Mouse (Mus musculus) hindbrain, postnatal 0 days (tissue): Measurements from ENCODE around the gene Ntn1. TPM values are rescaled to one million over a fixed set of nuclear protein-coding genes. Genes with fewer than 3 reads are reported as not detected.

Experiments
- ATAC-seq: fragments of 200-750 bp; cut with Nextera tagmentation; 2 replicates; pipeline ENCODE4 v1.8.0; 2017; ENCODE audit warnings: mild to moderate bottlenecking, moderate TSS enrichment, moderate library complexity
- DNase-seq: peaks from one replicate; pipeline ENCODE4 v3.0.0-alpha.2; 2015; ENCODE audit warnings: low spot score
- H3K27ac ChIP-seq: fragments of 300-500 bp; sonication (generic); 2 replicates; pipeline ENCODE4 v1.5.1; 2014; ENCODE audit warnings: mild to moderate bottlenecking
- H3K27me3 ChIP-seq: fragments of 300-500 bp; sonication (generic); 2 replicates; pipeline ENCODE4 v1.6.1; 2014; ENCODE audit warnings: low read length, mixed read lengths; ENCODE audit not compliant: insufficient read depth
- H3K36me3 ChIP-seq: fragments of 300-500 bp; sonication (generic); 2 replicates; pipeline ENCODE4 v1.6.1; 2014; ENCODE audit warnings: low read length, mixed read lengths; ENCODE audit not compliant: insufficient read depth
- H3K4me1 ChIP-seq: fragments of 300-500 bp; sonication (generic); 2 replicates; pipeline ENCODE4 v1.6.1; 2014; ENCODE audit warnings: antibody characterized with exemption, low read length, mixed read lengths; ENCODE audit not compliant: insufficient read depth
- H3K4me2 ChIP-seq: fragments of 300-500 bp; sonication (generic); 2 replicates; pipeline ENCODE4 v1.6.1; 2014; ENCODE audit warnings: low read depth, mild to moderate bottlenecking, low read length, moderate library complexity, mixed read lengths
- H3K4me3 ChIP-seq: fragments of 300-500 bp; sonication (generic); 2 replicates; pipeline ENCODE4 v1.5.1; 2014; ENCODE audit warnings: low read length
- H3K9ac ChIP-seq: fragments of 300-500 bp; sonication (generic); replicated peaks from 2 replicates; pipeline ENCODE4 v1.6.1; 2014; ENCODE audit warnings: mild to moderate bottlenecking, low read length, moderate library complexity, mixed read lengths
- H3K9me3 ChIP-seq: fragments of 300-500 bp; sonication (generic); 2 replicates; pipeline ENCODE4 v1.6.1; 2016; ENCODE audit warnings: low read length, mixed read lengths
- CTCF ChIP-seq: IDR thresholded peaks from 2 replicates; pipeline ENCODE4 v1.5.1; 2016; ENCODE audit warnings: antibody characterized with exemption, control low read depth, low read depth
- WGBS: fragments of 180-500 bp; shearing (Covaris S2); extraction: QIAGEN DNeasy Blood & Tissue Kit; methylation state at CpG from one replicate; pipeline ENCODE4 v1.1.7; 2014; 5-methylcytosine and 5-hydroxymethylcytosine counted together
- polyA plus RNA-seq: library from polyadenylated mRNA; unstranded; fragments of >200 nt; fragmentation: Nextera tagmentation; extraction: Ambion mirVana; gene quantifications from 2 replicates; pipeline ENCODE4 v1.2.1, GENCODE M21; 2015
- total RNA-seq: library from RNA; depleted of rRNA; stranded (reverse); fragments of >200 nt; gene quantifications from 2 replicates; pipeline ENCODE4 v1.2.3, GENCODE M21; 2014

Ntn1 gene
- total and polyA plus RNA-seq, 2 experiments from 2014 or later = 13.8 to 81.7 TPM

- 49% methylated on average over 6 of the region's 6 CpGs for WGBS
- no peak for TF ChIP-seq CTCF
- Histone ChIP-seq H3K4me1 (peaks cover under 1% of the 10 kb centered on the region; the same call in 1 of the 2 replicates), H3K36me3 (no peaks in the 10 kb centered on the region), H3K9ac (no peak overlapping the region), H3K27ac (no peak overlapping the region), H3K4me3 (no peak overlapping the region), H3K9me3 (0 out of 2 replicates have a peak, but pooled peaks cover 1% of the 10 kb centered on the region), H3K4me2 (no peak overlapping the region), H3K27me3 (no peaks in the 10 kb centered on the region)
- DNase-seq (no peak), ATAC-seq (no peak)
Observed at GRCm38 (mm10) chr11:68250106-68250505, 150.5 kb downstream of the Ntn1 start.

- Histone ChIP-seq H3K9me3 (no peaks in the 10 kb centered on the region), H3K4me1 (peaks cover 12% of the 10 kb centered on the region), H3K27me3 (no peaks in the 10 kb centered on the region), H3K36me3 (no peaks in the 10 kb centered on the region), H3K4me2 (no peak overlapping the region), H3K27ac (no peak overlapping the region), H3K4me3 (no peak overlapping the region), H3K9ac (no peak overlapping the region)
- no peak for ATAC-seq
- 23% methylated on average over 6 of the region's 6 CpGs for WGBS
- TF ChIP-seq CTCF = no peak
- DNase-seq = no peak
Observed at GRCm38 (mm10) chr11:68247897-68248296, 152.7 kb downstream of the Ntn1 start.

GRCm38 (mm10) chr11:68244992-68245261 lies 155.7 kb downstream of the Ntn1 start:
- no peaks in the 10 kb centered on the region for H3K36me3 ChIP-seq
- no peaks in the 10 kb centered on the region for H3K27me3 ChIP-seq
- no peak overlapping the region for H3K4me3 ChIP-seq
- H3K9me3 ChIP-seq = no peaks in the 10 kb centered on the region
- no peak for TF ChIP-seq CTCF
- no peak for ATAC-seq
- 69% methylated on average over 5 of the region's 5 CpGs for WGBS
- no peak overlapping the region for H3K4me2 ChIP-seq
- H3K4me1 ChIP-seq = peaks cover 12% of the 10 kb centered on the region
- DNase-seq = no peak
- peak overlapping the region; percentile 12 for H3K27ac ChIP-seq
- no peak overlapping the region for H3K9ac ChIP-seq

GRCm38 (mm10) chr11:68244254-68244991 lies 156.2 kb downstream of the Ntn1 start:
- 28% methylated on average over 16 of the region's 16 CpGs for whole genome bisulfite sequencing
- H3K9ac ChIP-seq = no peak overlapping the region
- TF ChIP-seq CTCF = no peak
- DNase-seq = peak; percentile 77
- peak; percentile 77 for ATAC-seq
- H3K27ac ChIP-seq = peak overlapping the region; percentile 12; the same call in 1 of the 2 replicates
- H3K4me1 ChIP-seq = peaks cover 12% of the 10 kb centered on the region
- H3K9me3 ChIP-seq = no peaks in the 10 kb centered on the region
- no peak overlapping the region for H3K4me2 ChIP-seq
- H3K4me3 ChIP-seq = no peak overlapping the region
- no peaks in the 10 kb centered on the region for H3K36me3 ChIP-seq
- no peaks in the 10 kb centered on the region for H3K27me3 ChIP-seq

GRCm38 (mm10) chr11:68239756-68240155 lies 160.9 kb downstream of the Ntn1 start:
- Histone ChIP-seq H3K27me3 (0 out of 2 replicates have a peak, but pooled peaks cover 7% of the 10 kb centered on the region), H3K9ac (no peak overlapping the region), H3K4me2 (no peak overlapping the region), H3K27ac (no peak overlapping the region), H3K4me3 (no peak overlapping the region), H3K9me3 (no peaks in the 10 kb centered on the region), H3K4me1 (peaks cover 8% of the 10 kb centered on the region), H3K36me3 (no peaks in the 10 kb centered on the region)
- ATAC-seq (peak; percentile 46; the same call in 1 of the 2 replicates), DNase-seq (peak; percentile 64)
- WGBS = 25% methylated on average over 5 of the region's 5 CpGs
- peak; percentile 31 for TF ChIP-seq CTCF

- TF ChIP-seq CTCF = no peak
- no peak overlapping the region for H3K27ac ChIP-seq
- H3K36me3 ChIP-seq = no peaks in the 10 kb centered on the region
- no peak overlapping the region for H3K4me2 ChIP-seq
- 47% methylated on average over 9 of the region's 9 CpGs for WGBS
- 0 out of 2 replicates have a peak, but pooled peaks cover 6% of the 10 kb centered on the region for H3K27me3 ChIP-seq
- no peaks in the 10 kb centered on the region for H3K4me1 ChIP-seq
- ATAC-seq (peak; percentile 79), DNase-seq (peak; percentile 72)
- H3K4me3 ChIP-seq = no peak overlapping the region
- H3K9ac ChIP-seq = no peak overlapping the region
- no peaks in the 10 kb centered on the region for H3K9me3 ChIP-seq
Observed at GRCm38 (mm10) chr11:68233469-68233965, 167.1 kb downstream of the Ntn1 start.

- WGBS = 96% methylated on average over 5 of the region's 5 CpGs
- H3K4me2 ChIP-seq = no peak overlapping the region
- DNase-seq (no peak), ATAC-seq (no peak)
- no peak overlapping the region for H3K9ac ChIP-seq
- no peaks in the 10 kb centered on the region for H3K4me1 ChIP-seq
- TF ChIP-seq CTCF = peak; percentile 39
- H3K4me3 ChIP-seq = no peak overlapping the region
- no peaks in the 10 kb centered on the region for H3K9me3 ChIP-seq
- no peaks in the 10 kb centered on the region for H3K27me3 ChIP-seq
- no peak overlapping the region for H3K27ac ChIP-seq
- no peaks in the 10 kb centered on the region for H3K36me3 ChIP-seq
Observed at GRCm38 (mm10) chr11:68231558-68231957, 169.1 kb downstream of the Ntn1 start.
